Mouse (Mus musculus): ENCODE measurements at regions not wholly inside any gene's neighbourhood (a gene's known extent, or its start where the extent isn't known, plus 50 kb on each side); places are given as distances from the start of the nearest gene placed in this dataset.

DNA sequence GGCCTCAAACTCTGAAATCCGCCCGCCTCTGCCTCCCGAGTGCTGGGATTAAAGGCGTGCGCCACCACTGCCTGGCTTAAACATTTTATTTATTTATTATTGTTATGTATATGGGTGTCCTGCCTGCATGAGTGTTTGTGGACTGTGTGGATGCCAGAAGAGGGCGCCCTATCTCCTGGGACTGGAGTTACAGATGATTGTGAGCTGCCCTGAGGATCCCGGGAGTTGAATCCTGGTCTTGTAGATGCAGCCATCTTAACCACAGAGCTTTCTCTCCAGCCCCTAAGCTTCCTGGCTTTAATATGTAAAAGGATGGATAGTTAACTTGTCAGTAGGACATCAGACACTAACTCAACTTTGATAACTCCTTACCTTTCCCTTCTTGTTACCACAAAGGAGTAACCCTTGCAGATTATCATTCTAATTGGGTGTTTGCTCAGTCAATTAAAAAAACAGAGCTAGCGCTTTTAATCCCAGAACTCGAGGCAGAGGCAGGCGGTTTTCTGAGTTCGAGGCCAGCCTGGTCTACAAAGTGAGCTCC is 52.0 kb upstream of the Scrg1 start:
- DNase-seq (no peak), ATAC-seq (ENCODE audit: low FRiP score, low TSS enrichment) (no peak)
- Histone ChIP-seq H3K9ac (replicated peaks; ENCODE audit: low read length) (no peak overlapping the region), H3K4me2 (ENCODE audit: low read length) (no peak overlapping the region), H3K36me3 (ENCODE audit: control insufficient read depth, insufficient read depth, low read length) (no peaks in the 10 kb centered on the region), H3K4me1 (ENCODE audit: control insufficient read depth, insufficient read depth, low read length) (peaks cover 4% of the 10 kb centered on the region; the same call in 1 of the 2 replicates), H3K27ac (replicated peaks; ENCODE audit: low read depth, low read length) (no peak overlapping the region), H3K4me3 (replicated peaks; ENCODE audit: low read depth, low read length) (no peak overlapping the region), H3K9me3 (ENCODE audit: control insufficient read depth, low read length) (no peaks in the 10 kb centered on the region), H3K27me3 (ENCODE audit: control insufficient read depth, insufficient read depth, low read length) (no peaks in the 10 kb centered on the region)
- 81% methylated on average over 11 of the region's 11 CpGs for WGBS

DNA sequence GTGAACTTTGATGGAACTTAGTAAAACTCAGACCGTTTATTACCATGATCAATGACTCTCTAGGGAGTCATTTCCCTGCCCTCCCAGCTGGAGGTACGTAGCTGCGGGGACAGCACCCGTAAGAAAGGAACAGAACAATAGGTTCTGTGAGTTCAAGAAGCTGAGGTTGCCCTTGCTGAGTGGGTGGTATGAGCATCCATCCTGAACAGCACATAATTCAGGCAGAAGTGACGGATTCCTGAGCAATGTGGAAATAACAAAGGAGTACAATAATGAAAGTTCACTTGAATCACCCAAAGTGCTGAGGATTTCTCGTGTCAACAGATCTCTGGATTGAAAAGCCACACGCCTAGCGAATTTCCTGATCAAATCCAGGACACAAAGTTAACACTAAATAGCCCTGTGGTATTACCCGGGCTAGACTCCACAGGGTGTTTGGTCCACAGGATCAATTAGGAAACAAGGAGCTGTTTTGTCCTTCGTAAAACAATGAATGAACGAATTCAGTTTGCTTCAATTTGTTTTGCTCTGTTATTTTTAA is 50.4 kb upstream of the Scrg1 start:
- no peaks in the 10 kb centered on the region for H3K36me3 ChIP-seq (ENCODE audit: control insufficient read depth, insufficient read depth, low read length)
- H3K27me3 ChIP-seq (ENCODE audit: control insufficient read depth, insufficient read depth, low read length) = no peaks in the 10 kb centered on the region
- DNase-seq (no peak), ATAC-seq (ENCODE audit: low FRiP score, low TSS enrichment) (no peak)
- 14% methylated on average over 11 of the region's 11 CpGs for WGBS
- no peak overlapping the region for H3K9ac ChIP-seq (replicated peaks; ENCODE audit: low read length)
- peaks cover 15% of the 10 kb centered on the region for H3K4me1 ChIP-seq (ENCODE audit: control insufficient read depth, insufficient read depth, low read length)
- no peak overlapping the region for H3K4me3 ChIP-seq (replicated peaks; ENCODE audit: low read depth, low read length)
- no peak overlapping the region for H3K27ac ChIP-seq (replicated peaks; ENCODE audit: low read depth, low read length)
- H3K4me2 ChIP-seq (ENCODE audit: low read length) = no peak overlapping the region
- no peaks in the 10 kb centered on the region for H3K9me3 ChIP-seq (ENCODE audit: control insufficient read depth, low read length)

All from midbrain, embryonic 14.5 days (tissue).